Mouse (Mus musculus) spleen, adult 2 months (tissue): Measurements from ENCODE around the gene Ctps. TPM values are rescaled to one million over a fixed set of nuclear protein-coding genes. Genes with fewer than 3 reads are reported as not detected.

Source experiments
- DNase-seq, 2 experiments: peaks; one replicate each; pipeline versions ENCODE4 v3.0.0 to v3.0.0-alpha.2; 2012 to 2021; ENCODE audit warnings: low spot score in 2 of 2, low read depth in 1 of 2
- H3K27ac ChIP-seq: fragments of 200-500 bp; 2 replicates; pipeline ENCODE4 v1.5.1; 2012; ENCODE audit warnings: low read length, inconsistent platforms; ENCODE audit not compliant: insufficient read depth
- H3K27me3 ChIP-seq: fragments of 200-500 bp; 2 replicates; pipeline ENCODE4 v1.6.1; 2012; ENCODE audit warnings: mild to moderate bottlenecking, moderate library complexity, low read length, inconsistent platforms; ENCODE audit not compliant: control insufficient read depth, insufficient read depth
- H3K36me3 ChIP-seq: fragments of 200-500 bp; 2 replicates; pipeline ENCODE4 v1.6.1; 2012; ENCODE audit warnings: mild to moderate bottlenecking, low read length, inconsistent platforms; ENCODE audit not compliant: control insufficient read depth, insufficient read depth
- H3K4me1 ChIP-seq: fragments of 200-500 bp; 2 replicates; pipeline ENCODE4 v1.6.1; 2011; ENCODE audit warnings: inconsistent platforms; ENCODE audit not compliant: control insufficient read depth, insufficient read depth, insufficient read length
- H3K4me3 ChIP-seq: fragments of 200-500 bp; 2 replicates; pipeline ENCODE4 v1.5.1; 2011; ENCODE audit warnings: mild to moderate bottlenecking, inconsistent platforms; ENCODE audit not compliant: insufficient read depth, insufficient read length; ENCODE audit errors: extremely low read depth
- CTCF ChIP-seq: fragments of 200-500 bp; IDR thresholded peaks from 2 replicates; pipeline ENCODE4 v1.5.1; 2011; ENCODE audit warnings: mild to moderate bottlenecking, inconsistent platforms; ENCODE audit not compliant: insufficient read depth, insufficient read length, insufficient replicate concordance; ENCODE audit errors: extremely low read depth
- POLR2A ChIP-seq: fragments of 200-500 bp; IDR thresholded peaks from 2 replicates; pipeline ENCODE4 v1.6.1; 2011; ENCODE audit warnings: low read depth, low read length, inconsistent platforms
- WGBS: fragments of 180-500 bp; shearing (Covaris S2); methylation state at CpG from one replicate; pipeline ENCODE4 v1.1.7; 2018; 5-methylcytosine and 5-hydroxymethylcytosine counted together
- polyA plus RNA-seq: library from polyadenylated mRNA; depleted of rRNA; stranded (reverse); fragments of >200 nt; gene quantifications from 2 replicates; pipeline ENCODE4 v1.2.3, GENCODE M21; 2012

Ctps gene
- polyA plus RNA-seq, 1 experiment: 4.3 TPM

DNA sequence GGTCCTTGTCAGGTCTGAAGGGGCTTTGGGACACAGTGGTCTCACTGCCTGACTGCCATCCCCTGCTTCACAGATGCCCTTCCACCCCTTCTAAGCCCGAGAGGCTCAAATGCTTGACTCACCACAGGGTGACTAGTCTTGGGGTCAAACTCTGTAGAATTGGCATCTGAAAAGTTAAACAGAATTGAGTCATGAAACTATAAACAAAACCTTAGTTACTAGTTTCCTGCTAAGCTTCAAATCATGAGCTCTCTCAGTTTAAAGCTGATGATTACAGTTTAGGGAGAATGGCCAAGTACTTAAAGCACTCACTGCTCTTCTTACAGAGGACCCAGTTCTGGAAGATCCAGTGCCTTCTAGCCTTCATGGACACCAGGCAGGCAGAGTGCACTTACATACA, 25.2 kb downstream of the Ctps start:
- TF ChIP-seq CTCF (no peak), POLR2A (no peak)
- Histone ChIP-seq H3K4me3 (no peak overlapping the region), H3K36me3 (peaks cover 43% of the 10 kb centered on the region), H3K4me1 (no peaks in the 10 kb centered on the region), H3K27ac (no peak overlapping the region), H3K27me3 (no peaks in the 10 kb centered on the region)
- 100% methylated on average over 1 of the region's 1 CpGs for WGBS
- no peak for DNase-seq

DNA sequence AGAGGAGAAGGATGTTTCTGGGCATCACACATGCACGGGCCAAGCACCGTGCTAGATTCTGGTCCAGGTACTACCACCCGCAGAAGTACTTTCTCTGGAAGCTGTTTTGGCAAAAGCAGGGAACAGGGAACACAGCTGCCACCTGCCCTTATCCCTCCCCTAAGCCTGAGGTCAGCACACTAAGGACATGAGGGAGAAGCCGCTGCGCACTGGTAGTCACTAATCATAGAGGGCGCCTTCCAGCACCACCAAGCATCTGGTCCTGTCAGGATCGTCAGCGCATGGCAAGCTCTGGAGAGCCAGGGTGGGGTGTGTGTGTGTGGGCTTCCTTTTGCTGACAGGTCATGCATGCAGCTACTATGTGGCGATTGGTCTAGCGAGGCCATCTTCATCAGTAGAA, 31.4 kb downstream of the Ctps start:
- Histone ChIP-seq H3K27me3 (no peaks in the 10 kb centered on the region), H3K36me3 (peaks cover 22% of the 10 kb centered on the region), H3K27ac (no peak overlapping the region), H3K4me3 (no peak overlapping the region), H3K4me1 (no peaks in the 10 kb centered on the region)
- DNase-seq: no peak
- 95% methylated on average over 10 of the region's 10 CpGs for WGBS
- TF ChIP-seq POLR2A (no peak), CTCF (no peak)

DNA sequence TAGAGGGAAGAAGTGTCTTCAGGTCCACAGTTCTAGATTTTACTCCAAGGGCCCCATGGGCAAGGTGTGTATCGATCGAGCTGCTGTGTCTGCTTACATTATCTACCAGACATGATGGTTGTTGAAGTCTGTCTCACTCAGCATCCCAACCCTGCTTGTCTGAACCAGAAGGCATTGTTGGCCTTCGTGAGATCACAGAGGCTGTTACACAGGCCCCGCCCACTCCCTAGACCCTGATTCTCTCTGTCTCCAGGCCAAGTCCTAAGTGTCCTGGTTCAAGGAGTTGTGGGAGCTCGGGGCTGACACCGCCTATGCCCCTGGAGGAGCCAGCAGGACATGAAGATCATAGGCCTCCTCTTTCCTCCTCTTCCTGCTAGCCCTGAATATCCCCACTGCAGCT, 38.1 kb downstream of the Ctps start, which contains the start of gene Slfnl1:
TSS of gene Slfnl1 (plus strand) at position 246 of the 400 bp plus-strand sequence.
- DNase-seq: no peak
- TF ChIP-seq POLR2A: no peak
- no peak for TF ChIP-seq CTCF

DNA sequence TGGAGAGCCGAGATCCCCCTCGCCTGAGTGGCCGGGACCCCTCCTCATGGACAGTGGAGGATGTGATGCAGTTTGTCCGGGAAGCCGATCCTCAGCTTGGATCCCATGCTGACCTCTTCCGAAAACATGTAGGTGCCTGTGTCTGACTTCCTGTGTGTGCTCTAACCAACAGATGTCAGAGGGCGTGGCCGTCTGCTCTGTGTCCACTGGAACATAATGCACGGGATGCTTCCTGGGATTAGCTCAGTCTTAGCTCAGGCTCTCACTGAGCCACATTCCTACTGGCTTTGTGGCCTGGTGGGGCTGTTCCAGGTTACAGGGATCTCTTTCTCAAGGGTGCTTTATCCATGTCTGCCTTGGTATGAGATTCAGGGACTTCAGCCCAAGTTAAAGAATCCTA, 41.9 kb downstream of the Ctps start:
- TF ChIP-seq CTCF (no peak), POLR2A (no peak)
- H3K36me3 ChIP-seq: peaks cover 12% of the 10 kb centered on the region
- no peak overlapping the region for H3K4me3 ChIP-seq
- H3K27me3 ChIP-seq: no peaks in the 10 kb centered on the region
- no peak for DNase-seq
- H3K4me1 ChIP-seq: no peaks in the 10 kb centered on the region
- H3K27ac ChIP-seq: no peak overlapping the region
- 92% methylated on average over 9 of the region's 9 CpGs for WGBS

More for the DNA sequence above, 38.1 kb downstream of the Ctps start, which contains the start of gene Slfnl1:
- Histone ChIP-seq H3K4me1 (no peaks in the 10 kb centered on the region), H3K27ac (no peak within 1 kb of the TSS), H3K4me3 (no peak within 1 kb of the TSS), H3K36me3 (peaks cover 10% of the 10 kb centered on the region), H3K27me3 (no peaks in the 10 kb centered on the region)
- WGBS: 88% methylated on average over 6 of the region's 6 CpGs

DNA sequence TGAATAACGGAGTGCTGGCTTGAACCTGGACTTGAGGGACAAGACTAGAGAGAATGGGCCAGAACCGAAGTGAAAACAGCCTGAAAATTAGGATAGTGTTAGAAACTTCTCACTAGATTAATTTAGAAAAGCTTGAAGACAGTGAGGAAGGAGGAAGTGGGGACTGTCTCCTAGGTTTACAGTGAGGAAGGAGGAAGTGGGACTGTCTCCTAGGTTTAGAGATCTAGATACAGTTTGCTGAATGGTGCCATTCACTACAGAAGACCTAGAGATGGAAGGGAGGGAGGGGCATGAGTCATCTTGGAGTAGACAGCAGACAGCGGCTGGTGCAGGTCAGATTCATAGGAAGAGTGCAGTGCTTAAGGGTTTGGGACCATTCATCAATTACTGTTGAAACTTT, 47.0 kb downstream of the Ctps start:
- H3K4me1 ChIP-seq: no peaks in the 10 kb centered on the region
- H3K27me3 ChIP-seq: no peaks in the 10 kb centered on the region
- H3K27ac ChIP-seq: no peak overlapping the region
- TF ChIP-seq POLR2A: no peak
- no peak for TF ChIP-seq CTCF
- 77% methylated on average over 3 of the region's 3 CpGs for WGBS
- DNase-seq: no peak
- peaks cover 5% of the 10 kb centered on the region for H3K36me3 ChIP-seq
- H3K4me3 ChIP-seq: no peak overlapping the region

DNA sequence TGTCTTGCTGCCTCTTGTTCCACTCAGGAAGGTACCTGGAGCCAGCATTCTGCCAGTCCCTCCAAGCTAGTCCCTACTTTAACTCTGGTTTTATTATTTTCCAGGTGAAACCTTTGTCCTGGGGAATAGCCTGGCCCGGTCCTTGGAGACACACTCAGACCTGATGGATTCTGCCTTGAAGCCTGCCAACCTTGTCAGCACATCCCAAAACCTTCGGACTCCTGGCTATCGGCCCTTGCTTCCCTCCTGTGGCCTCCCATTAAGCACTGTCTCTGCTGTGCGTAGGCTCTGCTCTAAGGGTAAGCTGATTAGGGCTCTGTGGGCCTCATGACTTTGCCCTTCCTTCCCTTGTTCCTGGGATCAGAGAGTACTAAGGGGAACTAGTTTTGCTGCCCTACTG, 47.7 kb downstream of the Ctps start:
- Histone ChIP-seq H3K36me3 (peaks cover 5% of the 10 kb centered on the region), H3K27ac (no peak overlapping the region), H3K4me1 (no peaks in the 10 kb centered on the region), H3K27me3 (no peaks in the 10 kb centered on the region), H3K4me3 (no peak overlapping the region)
- 92% methylated on average over 4 of the region's 4 CpGs for WGBS
- no peak for DNase-seq
- no peak for TF ChIP-seq CTCF
- no peak for TF ChIP-seq POLR2A

DNA sequence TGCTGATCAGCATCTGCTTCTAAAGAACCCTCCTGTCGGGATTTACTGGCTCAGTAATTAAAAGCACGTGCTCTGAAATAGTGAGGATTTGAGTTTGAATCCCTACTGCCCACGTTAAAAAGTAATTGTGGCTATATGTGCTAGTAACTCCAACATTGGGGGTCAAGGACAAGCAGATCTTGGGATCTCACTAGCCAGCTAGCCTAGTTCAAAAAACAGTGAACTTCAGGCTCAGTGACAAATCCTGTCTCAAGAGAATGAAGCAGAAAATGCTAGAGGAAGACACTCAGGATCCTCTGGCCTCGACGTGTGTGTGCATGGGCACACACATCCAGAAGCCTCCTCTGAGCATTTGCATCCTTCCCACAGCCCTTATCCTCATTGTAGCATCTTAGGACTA, 48.3 kb downstream of the Ctps start:
- TF ChIP-seq CTCF: no peak
- no peak for TF ChIP-seq POLR2A
- no peaks in the 10 kb centered on the region for H3K4me1 ChIP-seq
- no peak overlapping the region for H3K27ac ChIP-seq
- WGBS: 94% methylated on average over 5 of the region's 5 CpGs
- H3K27me3 ChIP-seq: no peaks in the 10 kb centered on the region
- no peak overlapping the region for H3K4me3 ChIP-seq
- DNase-seq: no peak
- H3K36me3 ChIP-seq: peaks cover 6% of the 10 kb centered on the region
